Mouse (Mus musculus) heart, embryonic 16.5 days (tissue): ENCODE data around the gene Gucy1b2. TPM values are rescaled to one million over a fixed set of nuclear protein-coding genes. Genes with fewer than 3 reads are reported as not detected.

Source experiments
- ATAC-seq: fragments of 200-750 bp; cut with Nextera tagmentation; replicated peaks from 2 replicates; pipeline ENCODE4 v1.8.0; 2017; ENCODE audit warnings: moderate number of reproducible peaks; ENCODE audit not compliant: insufficient read depth, low FRiP score; ENCODE audit errors: extremely low read depth
- H3K27ac ChIP-seq: fragments of 300-500 bp; sonication (generic); 2 replicates; pipeline ENCODE4 v1.5.1; 2014; ENCODE audit warnings: mild to moderate bottlenecking, low read length, control low read depth, moderate library complexity
- H3K27me3 ChIP-seq: fragments of 300-500 bp; sonication (generic); 2 replicates; pipeline ENCODE4 v1.6.1; 2014; ENCODE audit warnings: low read length, mixed read lengths; ENCODE audit not compliant: control insufficient read depth, insufficient read depth
- H3K36me3 ChIP-seq: fragments of 300-500 bp; sonication (generic); 2 replicates; pipeline ENCODE4 v1.6.1; 2014; ENCODE audit not compliant: control insufficient read depth, insufficient read depth
- H3K4me1 ChIP-seq: fragments of 300-500 bp; sonication (generic); 2 replicates; pipeline ENCODE4 v1.6.1; 2014; ENCODE audit warnings: low read length, mixed read lengths; ENCODE audit not compliant: control insufficient read depth, insufficient read depth
- H3K4me2 ChIP-seq: fragments of 300-500 bp; sonication (generic); 2 replicates; pipeline ENCODE4 v1.6.1; 2014; ENCODE audit warnings: low read depth, mild to moderate bottlenecking, control low read depth, low read length
- H3K4me3 ChIP-seq: fragments of 300-500 bp; sonication (generic); 2 replicates; pipeline ENCODE4 v1.5.1; 2014; ENCODE audit warnings: mild to moderate bottlenecking, control low read depth, low read length
- H3K9ac ChIP-seq: fragments of 300-500 bp; sonication (generic); 2 replicates; pipeline ENCODE4 v1.6.1; 2014; ENCODE audit warnings: low read length, control low read depth
- H3K9me3 ChIP-seq: fragments of 300-500 bp; sonication (generic); replicated peaks from 2 replicates; pipeline ENCODE4 v1.6.1; 2016; ENCODE audit warnings: low read length; ENCODE audit not compliant: control insufficient read depth
- WGBS: fragments of 180-500 bp; shearing (Covaris S2); extraction: QIAGEN DNeasy Blood & Tissue Kit; methylation state at CpG from one replicate; pipeline ENCODE4 v1.1.7; 2014; 5-methylcytosine and 5-hydroxymethylcytosine counted together
- polyA plus RNA-seq: library from polyadenylated mRNA; unstranded; fragments of >200 nt; fragmentation: Nextera tagmentation; extraction: Ambion mirVana; gene quantifications from 2 replicates; pipeline ENCODE4 v1.2.1, GENCODE M21; 2015

Gene Gucy1b2
- polyA plus RNA-seq, 1 experiment from 2014 or later, result 0.17 TPM

- Histone ChIP-seq H3K27me3 (no peaks in the 10 kb centered on the region), H3K9me3 (no peaks in the 10 kb centered on the region), H3K36me3 (peaks cover 9% of the 10 kb centered on the region; the same call in 1 of the 2 replicates), H3K9ac (no peak overlapping the region), H3K27ac (no peak overlapping the region), H3K4me3 (no peak overlapping the region), H3K4me2 (no peak overlapping the region), H3K4me1 (peaks cover 21% of the 10 kb centered on the region)
- WGBS, result 81% methylated on average over 11 of the region's 11 CpGs
- ATAC-seq, result no peak
These were observed 109.5 kb downstream of the Gucy1b2 start for GRCm38 (mm10) chr14:62346570-62346969.

Other genes with a start within 250 kb of the Gucy1b2 start
- gene Rnaseh2b, start 163.7 kb downstream of the Gucy1b2 start, polyA plus RNA-seq, result 47.2 and 53.3 TPM in 2 replicates
- 0.55 and 0.81 TPM in 2 replicates for gene Dleu7, start 163.2 kb downstream of the Gucy1b2 start, polyA plus RNA-seq
- 3.6 and 4.0 TPM in 2 replicates for gene Fam124a, start 99.4 kb upstream of the Gucy1b2 start, polyA plus RNA-seq
- 0.17 TPM in 1 of 2 replicates, not detected in the other for gene Gm4131, start 110.6 kb upstream of the Gucy1b2 start, polyA plus RNA-seq
- gene Serpine3, start 207.4 kb upstream of the Gucy1b2 start, polyA plus RNA-seq, result not detected in 2 replicates